Mouse (Mus musculus) lung, embryonic 16.5 days (tissue): ENCODE data around the gene Clec4g. TPM values are rescaled to one million over a fixed set of nuclear protein-coding genes. Genes with fewer than 3 reads are reported as not detected.
"Not testable (repeated sequence)": the region's sequence is repeated elsewhere in the genome, so short reads cannot be mapped to it uniquely, and the experiment has no call there.

Experiments used
- ATAC-seq: fragments of 200-750 bp; cut with Nextera tagmentation; 2 replicates; pipeline ENCODE4 v1.8.0; 2017; ENCODE audit warnings: low read depth, mild to moderate bottlenecking, moderate library complexity
- H3K27ac ChIP-seq: fragments of 300-500 bp; sonication (generic); 2 replicates; pipeline ENCODE4 v1.5.1; 2014; ENCODE audit warnings: mild to moderate bottlenecking, control low read depth, low read length
- H3K27me3 ChIP-seq: fragments of 300-500 bp; sonication (generic); 2 replicates; pipeline ENCODE4 v1.6.1; 2014; ENCODE audit warnings: low read depth, low read length, mixed read lengths; ENCODE audit not compliant: control insufficient read depth, insufficient read depth
- H3K36me3 ChIP-seq: fragments of 300-500 bp; sonication (generic); 2 replicates; pipeline ENCODE4 v1.6.1; 2014; ENCODE audit warnings: low read length; ENCODE audit not compliant: control insufficient read depth, insufficient read depth
- H3K4me1 ChIP-seq: fragments of 300-500 bp; sonication (generic); replicated peaks from 2 replicates; pipeline ENCODE4 v1.6.1; 2014; ENCODE audit warnings: low read length, mixed read lengths; ENCODE audit not compliant: control insufficient read depth, insufficient read depth
- H3K4me2 ChIP-seq: fragments of 300-500 bp; sonication (generic); 2 replicates; pipeline ENCODE4 v1.6.1; 2014; ENCODE audit warnings: low read depth, low read length, control low read depth
- H3K4me3 ChIP-seq: fragments of 300-500 bp; sonication (generic); 2 replicates; pipeline ENCODE4 v1.5.1; 2014; ENCODE audit warnings: mild to moderate bottlenecking, low read length, control low read depth
- H3K9ac ChIP-seq: fragments of 300-500 bp; sonication (generic); 2 replicates; pipeline ENCODE4 v1.6.1; 2014; ENCODE audit warnings: low read length, control low read depth
- H3K9me3 ChIP-seq: fragments of 300-500 bp; sonication (generic); 2 replicates; pipeline ENCODE4 v1.6.1; 2016; ENCODE audit warnings: low read length; ENCODE audit not compliant: control insufficient read depth
- WGBS: fragments of 180-500 bp; shearing (Covaris S2); extraction: QIAGEN DNeasy Blood & Tissue Kit; methylation state at CpG from one replicate; pipeline ENCODE4 v1.1.7; 2014; 5-methylcytosine and 5-hydroxymethylcytosine counted together
- polyA plus RNA-seq: library from polyadenylated mRNA; unstranded; fragments of >200 nt; fragmentation: Nextera tagmentation; extraction: Ambion mirVana; gene quantifications from 2 replicates; pipeline ENCODE4 v1.2.1, GENCODE M21; 2015

Gene Clec4g
- 0.43 and 0.62 TPM in 2 replicates for polyA plus RNA-seq

- no peak for ATAC-seq
- Histone ChIP-seq H3K36me3 (no peaks in the 10 kb centered on the region), H3K27me3 (no peaks in the 10 kb centered on the region), H3K9me3 (no peaks in the 10 kb centered on the region), H3K4me2 (no peak within 1 kb of the TSS), H3K4me1 (no peaks in the 10 kb centered on the region), H3K9ac (no peak within 1 kb of the TSS), H3K27ac (no peak within 1 kb of the TSS), H3K4me3 (no peak within 1 kb of the TSS)
- WGBS, result 58% methylated on average over 5 of the region's 5 CpGs
Observed at GRCm38 (mm10) chr8:3720551-3720950, at the start of gene Clec4g. Clec4g (minus strand) TSS chr8:3720651.

GRCm38 (mm10) chr8:3768641-3769040, 48.2 kb upstream of the Clec4g start:
- not testable (repeated sequence) for H3K4me1 ChIP-seq, H3K36me3 ChIP-seq, ATAC-seq, H3K9ac ChIP-seq, H3K9me3 ChIP-seq, H3K4me3 ChIP-seq, H3K27me3 ChIP-seq, H3K27ac ChIP-seq, H3K4me2 ChIP-seq
- 79% methylated on average over 5 of the region's 5 CpGs for WGBS

- Histone ChIP-seq H3K9ac (no peak overlapping the region), H3K4me3 (no peak overlapping the region), H3K36me3 (no peaks in the 10 kb centered on the region), H3K9me3 (peaks cover 3% of the 10 kb centered on the region; the same call in 1 of the 2 replicates), H3K4me1 (no peaks in the 10 kb centered on the region), H3K27me3 (no peaks in the 10 kb centered on the region), H3K27ac (no peak overlapping the region), H3K4me2 (no peak overlapping the region)
- ATAC-seq, result peak; percentile 100
- 62% methylated on average over 18 of the region's 18 CpGs for WGBS
Observed at GRCm38 (mm10) chr8:3754261-3754850, 33.9 kb upstream of the Clec4g start.

GRCm38 (mm10) chr8:3748761-3749160, 28.3 kb upstream of the Clec4g start, which contains the start of gene Cd209a:
Cd209a (minus strand) TSS chr8:3748984.
- Histone ChIP-seq H3K4me2 (no peak within 1 kb of the TSS), H3K27ac (no peak within 1 kb of the TSS), H3K9ac (no peak within 1 kb of the TSS), H3K4me3 (no peak within 1 kb of the TSS), H3K36me3 (no peaks in the 10 kb centered on the region), H3K9me3 (no peaks in the 10 kb centered on the region), H3K4me1 (no peaks in the 10 kb centered on the region), H3K27me3 (no peaks in the 10 kb centered on the region)
- WGBS, result 79% methylated on average over 4 of the region's 4 CpGs
- no peak for ATAC-seq

- H3K4me2 ChIP-seq, result no peak overlapping the region
- ATAC-seq, result no peak
- H3K27me3 ChIP-seq, result no peaks in the 10 kb centered on the region
- no peaks in the 10 kb centered on the region for H3K4me1 ChIP-seq
- no peak overlapping the region for H3K27ac ChIP-seq
- no peak overlapping the region for H3K9ac ChIP-seq
- H3K9me3 ChIP-seq, result no peaks in the 10 kb centered on the region
- no peaks in the 10 kb centered on the region for H3K36me3 ChIP-seq
- 82% methylated on average over 2 of the region's 2 CpGs for WGBS
- no peak overlapping the region for H3K4me3 ChIP-seq
Observed at GRCm38 (mm10) chr8:3736947-3737346, 16.5 kb upstream of the Clec4g start.

- 82% methylated on average over 2 of the region's 2 CpGs for WGBS
Observed at GRCm38 (mm10) chr8:3735599-3735998, 15.1 kb upstream of the Clec4g start.

GRCm38 (mm10) chr8:3734084-3734483, 13.6 kb upstream of the Clec4g start:
- WGBS, result 53% methylated on average over 1 of the region's 1 CpGs

More at GRCm38 (mm10) chr8:3735599-3735998, 15.1 kb upstream of the Clec4g start:
- Histone ChIP-seq H3K27me3 (no peaks in the 10 kb centered on the region), H3K4me2 (no peak overlapping the region), H3K9ac (no peak overlapping the region), H3K4me3 (no peak overlapping the region), H3K9me3 (no peaks in the 10 kb centered on the region), H3K27ac (no peak overlapping the region), H3K36me3 (no peaks in the 10 kb centered on the region), H3K4me1 (no peaks in the 10 kb centered on the region)
- no peak for ATAC-seq

GRCm38 (mm10) chr8:3721041-3721440, 590 bp upstream of the Clec4g start:
- 13% methylated on average over 1 of the region's 1 CpGs for WGBS
- no peak for ATAC-seq
- no peak overlapping the region for H3K4me2 ChIP-seq
- H3K36me3 ChIP-seq, result no peaks in the 10 kb centered on the region
- no peak overlapping the region for H3K4me3 ChIP-seq
- no peak overlapping the region for H3K27ac ChIP-seq
- no peaks in the 10 kb centered on the region for H3K27me3 ChIP-seq
- H3K9ac ChIP-seq, result no peak overlapping the region
- no peaks in the 10 kb centered on the region for H3K4me1 ChIP-seq
- H3K9me3 ChIP-seq, result no peaks in the 10 kb centered on the region

More at GRCm38 (mm10) chr8:3734084-3734483, 13.6 kb upstream of the Clec4g start:
- no peak overlapping the region for H3K27ac ChIP-seq
- no peak overlapping the region for H3K4me3 ChIP-seq
- no peak overlapping the region for H3K9ac ChIP-seq
- H3K27me3 ChIP-seq, result no peaks in the 10 kb centered on the region
- no peaks in the 10 kb centered on the region for H3K4me1 ChIP-seq
- no peak overlapping the region for H3K4me2 ChIP-seq
- ATAC-seq, result no peak
- no peaks in the 10 kb centered on the region for H3K36me3 ChIP-seq
- H3K9me3 ChIP-seq, result no peaks in the 10 kb centered on the region

- H3K27ac ChIP-seq, result no peak overlapping the region
- H3K4me2 ChIP-seq, result no peak overlapping the region
- no peaks in the 10 kb centered on the region for H3K4me1 ChIP-seq
- WGBS, result 15% methylated on average over 14 of the region's 14 CpGs
- no peaks in the 10 kb centered on the region for H3K9me3 ChIP-seq
- H3K27me3 ChIP-seq, result no peaks in the 10 kb centered on the region
- no peak overlapping the region for H3K9ac ChIP-seq
- no peak overlapping the region for H3K4me3 ChIP-seq
- no peaks in the 10 kb centered on the region for H3K36me3 ChIP-seq
- peak; percentile 15; the same call in 1 of the 2 replicates for ATAC-seq
Observed at GRCm38 (mm10) chr8:3718559-3718958, 1.9 kb downstream of the Clec4g start.
